Mouse (Mus musculus) embryonic stem cell, embryonic (primary cell): ENCODE data around the gene Fdps.
"Not testable (repeated sequence)": the region's sequence is repeated elsewhere in the genome, so short reads cannot be mapped to it uniquely, and the experiment has no call there.

Experiments
- CTCF ChIA-PET, 4 experiments: fragments of 300-600 bp in 2 of 4; fragments of 350-600 bp in 2 of 4; sonication (Branson Sonifier 250); formaldehyde crosslinking; loops; one replicate each; lab custom pipeline; 2022; ENCODE audit warnings: inconsistent platforms in 2 of 4; lab: Charles Lee
- POLR2A ChIA-PET, 4 experiments: fragments of 300-600 bp in 2 of 4; fragments of 350-600 bp in 2 of 4; sonication (Branson Sonifier 250); formaldehyde crosslinking; loops; one replicate each; lab custom pipeline; 2022; ENCODE audit warnings: antibody characterized with exemption in 4 of 4, inconsistent platforms in 1 of 4; lab: Charles Lee

Gene Fdps

DNA sequence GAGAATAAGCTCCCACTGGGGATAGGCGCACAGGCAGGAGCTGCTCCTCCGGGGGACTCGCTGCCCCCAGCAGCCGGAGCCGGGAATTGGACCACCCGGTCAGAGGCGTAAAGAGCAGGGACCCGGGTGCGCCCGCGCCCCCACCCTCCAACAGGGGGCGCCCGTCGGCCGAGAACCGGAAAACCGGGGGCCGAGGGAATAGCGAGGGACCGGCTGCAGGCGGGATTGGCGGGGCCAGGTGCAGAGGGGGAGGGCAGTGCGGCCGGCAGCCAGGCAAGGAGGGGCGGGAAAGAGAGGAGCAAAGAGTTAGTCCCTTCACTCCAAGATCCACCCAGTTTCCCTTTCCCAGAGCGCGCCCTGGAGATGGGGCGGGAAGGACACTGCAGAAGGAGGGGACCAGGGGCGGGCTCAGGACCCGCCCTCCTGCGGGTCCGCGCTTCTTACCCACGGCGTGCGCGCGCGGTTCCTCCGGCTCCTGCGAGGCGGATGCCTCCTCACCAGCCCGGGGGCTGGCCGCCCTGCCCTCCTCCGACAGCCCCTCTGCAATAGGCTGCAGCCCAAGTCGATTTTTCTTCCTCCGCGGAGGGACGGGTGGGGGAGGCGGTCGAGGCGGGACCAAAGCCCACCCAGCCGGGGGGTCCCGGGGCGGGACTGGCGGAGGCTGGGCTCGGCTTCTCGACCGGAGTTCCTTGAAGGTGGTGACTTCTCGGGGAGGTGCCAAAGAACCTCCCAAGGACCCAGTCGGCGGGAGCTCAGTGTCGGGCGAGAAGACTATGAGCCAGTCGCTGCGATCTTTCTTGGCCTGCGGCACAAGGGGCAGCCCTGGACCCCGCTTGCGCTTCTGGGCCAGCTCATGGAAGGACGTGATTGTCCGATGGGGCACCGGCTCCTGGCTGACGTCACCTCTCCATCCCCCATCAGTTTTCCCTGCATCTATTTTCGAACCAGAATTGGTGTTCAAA is 10.8 kb downstream of the Fdps start:
- CTCF ChIA-PET = interaction anchor here in 3 of 4 experiments (0.6 to 1.7 kb wide), 11 partner anchors 8 to 559 kb away, joined by 3 to 10 read pairs (median 5); partner anchors contain the start of genes Clk2 (in 1 of the 3), Fdps (in 1 of the 3), Gm43738 (in 1 of the 3) and Hcn3 (in 1 of the 3)
- POLR2A ChIA-PET = interaction anchor here (0.5 to 5.1 kb wide), 25 partner anchors 11 to 303 kb away, joined by 3 to 63 read pairs (median 4); partner anchors contain the start of genes Fdps (in 3 of the 4), Clk2 (in 2 of the 4), Gm43738 (in 2 of the 4) and Gba (in 1 of the 4)

DNA sequence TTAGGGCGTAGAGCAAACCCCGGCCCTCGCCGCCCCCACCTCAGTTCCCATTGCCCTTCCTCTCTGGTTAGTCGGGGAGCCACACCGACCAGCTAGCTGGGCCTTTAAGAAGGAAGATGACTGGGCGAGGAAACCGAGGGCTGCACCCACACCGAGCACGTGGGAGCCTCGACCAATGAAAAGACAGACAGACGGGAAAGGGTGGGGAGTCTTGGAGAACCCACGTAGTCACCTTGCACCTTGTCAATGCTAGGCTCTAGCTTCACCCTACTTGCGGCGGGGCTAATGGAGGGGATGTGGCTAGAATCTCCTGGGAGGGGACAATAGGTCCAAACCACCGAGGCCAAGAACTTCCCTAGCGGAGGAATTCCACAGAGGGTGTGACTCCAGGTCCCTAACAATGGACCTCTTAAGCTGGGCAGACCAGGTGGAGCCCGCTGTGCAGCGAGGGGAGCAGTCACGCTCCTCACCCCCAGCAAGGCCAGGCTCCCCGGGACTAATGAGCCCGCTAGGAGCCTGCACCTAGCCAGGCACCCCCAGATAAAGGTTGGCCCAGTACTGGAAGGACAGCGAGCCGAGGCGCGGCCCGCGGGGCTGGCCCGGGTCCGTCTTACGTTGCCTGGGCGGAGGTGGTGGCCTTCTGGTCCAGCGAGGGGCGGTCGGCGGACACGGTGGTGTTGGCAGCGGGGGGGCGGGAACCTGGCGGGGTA is 11.7 kb downstream of the Fdps start:
- ChIA-PET POLR2A (interaction anchor here (0.5 to 5.1 kb wide), 26 partner anchors 9 to 680 kb away, joined by 3 to 63 read pairs (median 4); partner anchors contain the start of genes Fdps (in 2 of the 4), Gm43738 (in 2 of the 4), Clk2 (in 1 of the 4) and Gba (in 1 of the 4)), CTCF (interaction anchor here in 3 of 4 experiments (0.5 to 1.7 kb wide), 11 partner anchors 9 to 346 kb away, joined by 3 to 7 read pairs (median 5); partner anchors contain the start of genes Clk2 (in 1 of the 3), Efna1 (in 1 of the 3), Fdps (in 1 of the 3) and Gm43738 (in 1 of the 3))

DNA sequence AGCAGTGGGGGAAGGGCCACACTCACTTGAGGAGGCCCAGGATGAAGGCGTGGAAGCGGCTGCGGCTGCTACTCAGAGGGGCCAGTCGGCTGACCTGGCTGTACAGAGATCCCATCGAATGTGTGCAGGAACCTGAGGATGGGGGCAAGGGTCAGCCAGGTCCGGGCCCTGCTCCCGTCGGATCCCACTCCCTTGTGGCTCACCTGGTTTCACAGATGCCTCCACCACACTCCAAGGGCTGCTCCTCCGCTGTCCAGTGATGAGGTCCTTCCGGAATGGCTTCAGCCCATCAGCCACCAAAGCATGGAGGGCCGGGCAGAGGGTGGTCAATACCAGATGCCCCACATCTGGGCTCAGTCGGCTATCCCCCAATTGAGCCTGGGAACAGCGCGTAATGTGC is 12.8 kb downstream of the Fdps start:
- ChIA-PET POLR2A (interaction anchor here in 3 of 4 experiments (0.9 to 5.1 kb wide), 12 partner anchors 10 to 329 kb away, joined by 3 to 63 read pairs (median 4); partner anchors contain the start of genes Fdps (in 2 of the 3), Gm43738 (in 2 of the 3), Cks1b (in 1 of the 3) and Dap3 (in 1 of the 3)), CTCF (interaction anchor here in 3 of 4 experiments (0.5 to 1.7 kb wide), 7 partner anchors 13 to 1218 kb away, joined by 3 to 7 read pairs (median 5); partner anchors contain the start of genes Efna1 (in 1 of the 3), Fdps (in 1 of the 3), Gm43738 (in 1 of the 3) and Hcn3 (in 1 of the 3))

DNA sequence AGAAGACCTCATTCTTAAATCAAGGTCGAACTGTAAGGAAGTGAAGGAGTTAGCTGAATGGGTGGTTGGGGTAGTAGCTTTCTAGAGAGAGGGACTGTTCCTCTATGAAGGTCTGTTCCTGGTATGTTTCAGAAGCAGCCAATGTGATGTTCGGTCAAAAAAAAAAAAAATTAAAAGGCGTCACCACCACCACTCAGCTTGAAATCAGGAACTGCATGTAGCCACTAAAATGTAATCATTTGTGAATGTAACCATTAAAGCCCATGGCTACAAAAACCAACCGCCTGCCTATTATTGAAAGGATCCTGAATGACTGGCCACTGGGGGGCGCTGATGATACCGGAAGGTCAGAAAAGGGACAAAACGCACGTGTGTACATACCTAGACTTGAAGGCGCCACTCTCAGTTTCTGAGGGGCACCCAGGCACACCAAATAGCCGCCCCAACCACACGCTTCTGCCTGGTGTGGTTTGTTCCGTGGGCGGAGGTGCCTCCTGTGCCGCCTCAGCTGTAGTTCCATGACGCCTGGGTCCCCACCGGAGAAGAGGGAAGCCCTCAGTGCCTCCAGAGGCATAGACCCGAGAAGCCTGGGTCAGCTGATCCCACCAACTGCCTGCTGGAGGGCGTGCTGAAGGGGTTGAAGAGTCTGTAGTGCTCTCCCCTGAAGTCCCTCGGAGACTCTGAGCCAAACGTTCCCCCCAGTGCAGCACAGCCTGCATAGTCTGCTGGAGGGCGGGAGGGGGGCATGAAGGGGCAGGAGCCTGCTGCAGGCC is 14.2 kb downstream of the Fdps start:
- ChIA-PET CTCF (interaction anchor here (0.6 to 1.7 kb wide), 11 partner anchors 13 to 983 kb away, joined by 3 to 5 read pairs (median 4); partner anchors contain the start of genes Hcn3 (in 1 of the 4) and Scamp3 (in 1 of the 4)), POLR2A (interaction anchor here in 3 of 4 experiments (0.6 to 2.0 kb wide), 14 partner anchors 8 to 511 kb away, joined by 3 to 10 read pairs (median 3); partner anchors contain the start of genes Cks1b (in 1 of the 3), Clk2 (in 1 of the 3), Dap3 (in 1 of the 3) and Fdps (in 1 of the 3))

DNA sequence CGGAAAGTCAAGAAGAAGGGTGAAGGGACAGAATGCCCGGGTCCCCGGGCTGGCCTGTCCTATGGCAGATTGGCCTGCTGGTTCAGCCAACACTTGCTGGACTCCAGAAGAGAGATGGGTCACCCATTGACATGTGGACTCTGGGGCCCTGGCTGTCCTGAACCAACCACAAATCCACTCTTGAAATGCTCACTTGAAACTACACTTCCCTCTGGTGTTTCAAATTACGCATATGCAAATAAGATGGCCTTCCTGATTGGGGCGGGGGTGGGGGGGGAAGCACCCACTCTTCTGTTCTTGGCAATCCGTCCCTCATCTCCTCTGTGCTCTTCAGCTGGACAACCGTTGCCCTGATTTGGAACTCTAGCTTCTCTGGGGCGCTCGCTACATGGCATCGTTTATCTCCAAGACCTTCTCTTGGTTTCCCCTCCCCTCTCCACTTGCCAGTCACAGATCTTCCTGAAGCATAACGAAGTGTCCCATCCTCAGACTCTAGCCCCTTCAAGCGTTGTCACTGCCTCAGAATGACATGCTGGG is 17.0 kb downstream of the Fdps start:
- CTCF ChIA-PET = no interaction called here
- POLR2A ChIA-PET = no interaction called here

DNA sequence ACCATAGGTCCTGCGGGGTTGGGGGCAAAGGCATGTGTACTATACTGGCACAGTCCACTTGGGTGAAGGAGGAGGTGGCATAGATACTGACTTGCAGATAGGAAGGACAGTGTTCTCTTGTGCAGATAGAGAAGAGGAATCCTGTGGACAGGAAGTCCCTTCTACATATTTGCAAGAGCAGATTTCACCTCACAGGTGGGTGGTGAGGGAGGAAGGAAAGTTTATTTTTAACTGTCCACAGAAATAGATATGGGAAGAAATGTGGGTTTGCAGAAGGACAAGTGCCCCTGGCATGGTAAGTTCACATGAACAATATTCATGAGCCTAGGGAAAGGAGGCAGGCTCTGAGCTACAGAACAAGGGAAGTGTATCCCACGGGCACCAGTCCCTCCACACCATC is 17.6 kb downstream of the Fdps start:
- ChIA-PET POLR2A (no interaction called here), CTCF (no interaction called here)

DNA sequence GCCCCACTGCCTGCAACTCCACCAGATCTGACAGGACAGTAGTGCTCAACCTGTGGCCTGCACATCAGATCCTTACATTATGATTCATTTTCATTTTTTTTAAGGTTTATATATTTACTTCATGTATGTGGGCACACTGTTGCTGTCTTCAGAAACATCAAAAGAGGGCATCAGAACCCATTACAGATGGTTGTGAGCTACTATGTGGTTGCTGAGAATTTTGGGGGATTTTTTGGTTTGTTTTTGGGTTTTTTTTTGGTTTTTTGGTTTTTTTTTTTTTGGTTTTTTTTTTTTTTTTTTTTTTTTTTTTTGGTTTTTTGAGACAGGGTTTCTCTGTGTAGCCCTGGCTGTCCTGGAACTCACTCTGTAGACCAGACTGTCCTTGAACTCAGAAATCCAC is 19.5 kb downstream of the Fdps start:
- CTCF ChIA-PET = not testable (repeated sequence)
- POLR2A ChIA-PET = interaction anchor here in 2 of 4 experiments (0.6 to 0.7 kb wide), 2 partner anchors 821 to 869 kb away, joined by 3 to 7 read pairs; no protein-coding TSS in a partner anchor

DNA sequence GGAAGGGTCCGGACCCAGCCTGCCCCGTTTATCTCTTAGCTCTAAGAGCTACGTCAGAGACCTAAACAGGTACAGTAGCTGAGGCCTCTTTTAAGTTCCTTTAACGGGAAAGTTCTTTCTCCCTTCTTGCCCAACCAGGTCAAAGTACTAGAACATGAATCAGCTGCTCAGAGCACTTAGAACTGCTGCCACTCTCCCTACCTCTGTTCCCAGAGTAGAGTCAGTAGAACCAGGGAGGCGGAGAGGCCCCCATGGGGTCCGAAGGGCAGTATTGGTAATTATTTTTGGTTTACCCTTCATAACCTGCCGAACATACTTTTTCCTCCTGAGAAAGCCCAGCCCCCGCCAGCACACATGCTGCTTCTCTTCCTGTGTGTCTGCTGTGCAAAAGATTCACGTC is 24.4 kb downstream of the Fdps start:
- POLR2A ChIA-PET = interaction anchor here in 1 of 4 experiments (0.9 kb wide), 1 partner anchor 11 kb away, joined by 3 read pairs; no protein-coding TSS in a partner anchor
- CTCF ChIA-PET = interaction anchor here in 2 of 4 experiments (0.5 to 1.4 kb wide), 3 partner anchors 9 to 235 kb away, joined by 3 to 4 read pairs (median 3); no protein-coding TSS in a partner anchor

DNA sequence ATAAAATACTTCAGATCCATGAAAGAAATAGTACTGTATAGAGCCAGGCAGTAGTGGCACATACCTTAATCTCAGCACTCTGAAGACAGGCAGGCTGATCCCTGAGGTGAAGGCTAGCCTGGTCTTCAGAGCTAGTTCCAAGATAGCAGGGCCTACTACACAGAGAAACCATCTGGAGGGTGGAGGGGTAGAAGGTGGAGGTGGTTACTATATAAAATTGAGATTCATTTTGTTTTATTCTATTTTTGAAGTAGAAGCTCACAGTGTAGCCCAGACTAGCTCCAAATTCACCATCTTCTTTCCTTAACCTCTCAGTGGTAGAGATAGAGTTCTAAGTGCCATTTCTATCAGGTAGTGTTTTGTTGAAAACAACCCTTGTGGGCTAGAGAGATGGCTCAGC is 34.5 kb downstream of the Fdps start:
- ChIA-PET CTCF (no interaction called here), POLR2A (no interaction called here)

DNA sequence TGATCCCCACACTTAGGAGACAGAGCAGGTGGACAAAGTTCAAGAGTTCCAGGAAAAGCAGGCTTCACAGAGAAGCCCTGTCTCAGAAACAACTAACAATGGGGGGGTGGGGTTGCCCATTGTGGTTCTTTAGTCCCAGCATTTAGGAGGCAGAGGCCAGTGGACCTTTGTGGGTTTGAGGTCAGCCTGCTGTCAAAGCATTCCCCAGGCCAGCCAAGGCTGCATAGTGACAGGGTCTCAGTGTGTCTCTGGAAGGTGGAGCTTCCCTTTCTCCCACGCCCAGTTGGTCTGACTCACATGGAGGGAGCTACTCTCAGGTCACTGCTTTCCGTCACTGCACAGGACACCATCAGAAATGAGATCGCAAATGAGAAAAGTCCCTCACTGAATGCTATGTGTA is 40.1 kb downstream of the Fdps start:
- ChIA-PET POLR2A (interaction anchor here in 1 of 4 experiments (0.6 kb wide), 1 partner anchor 1221 kb away, joined by 5 read pairs; no protein-coding TSS in a partner anchor), CTCF (no interaction called here)

DNA sequence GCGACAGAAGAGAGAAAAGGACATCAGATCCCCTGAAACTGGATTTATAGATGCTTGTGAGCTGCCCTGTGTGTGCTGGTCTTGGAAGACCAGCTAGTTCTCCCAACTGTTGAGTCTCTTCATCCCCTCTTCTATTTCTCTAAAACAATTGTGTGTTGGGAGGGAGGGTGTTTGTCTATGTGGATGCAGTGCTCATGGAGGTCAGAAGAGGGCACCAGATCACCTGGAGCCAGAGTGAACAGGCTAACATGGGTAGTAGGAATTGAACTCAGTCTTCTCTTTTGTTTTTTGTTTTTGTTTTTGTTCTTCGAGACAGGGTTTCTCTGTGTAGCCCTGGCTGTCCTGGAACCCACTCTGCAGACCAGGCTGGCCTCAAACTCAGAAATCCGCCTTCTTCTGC is 43.0 kb downstream of the Fdps start:
- POLR2A ChIA-PET = interaction anchor here in 3 of 4 experiments (0.6 to 1.2 kb wide), 4 partner anchors 11 to 143 kb away, joined by 3 read pairs; no protein-coding TSS in a partner anchor
- CTCF ChIA-PET = interaction anchor here in 2 of 4 experiments (0.9 to 1.0 kb wide), 2 partner anchors 12 kb away, joined by 3 read pairs; no protein-coding TSS in a partner anchor

DNA sequence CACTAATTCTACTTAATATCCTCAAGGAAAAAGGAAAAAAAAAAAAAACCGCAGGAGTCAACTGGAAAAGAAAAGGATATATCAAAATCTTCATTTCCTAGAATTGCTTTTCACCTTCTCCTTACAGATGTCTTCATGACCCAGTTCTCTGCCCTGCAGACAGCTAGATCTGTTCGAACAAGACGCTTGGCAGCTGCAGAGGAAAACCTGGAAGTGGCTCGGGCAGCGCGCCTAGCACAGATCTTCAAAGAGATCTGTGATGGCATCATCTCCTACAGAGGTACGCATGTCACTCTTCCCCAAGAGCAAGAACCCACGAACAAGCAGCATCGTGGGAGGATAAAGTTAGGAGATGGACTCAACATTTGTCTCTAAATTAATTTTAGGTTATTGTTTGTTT is 43.4 kb downstream of the Fdps start:
- CTCF ChIA-PET = interaction anchor here in 3 of 4 experiments (0.6 to 1.0 kb wide), 3 partner anchors 12 to 122 kb away, joined by 3 to 11 read pairs (median 5); no protein-coding TSS in a partner anchor
- POLR2A ChIA-PET = interaction anchor here in 3 of 4 experiments (0.6 to 1.2 kb wide), 4 partner anchors 10 to 149 kb away, joined by 3 to 6 read pairs (median 3); no protein-coding TSS in a partner anchor
